Mouse (Mus musculus) embryonic fibroblast, embryonic 13.5 days (primary cell): ENCODE measurements around the gene Mob3b.

Source experiments
- CTCF ChIP-seq: IDR thresholded peaks from 2 replicates; pipeline ENCODE4 v1.5.1; 2011; ENCODE audit warnings: mild to moderate bottlenecking, control low read depth, low read length, moderate library complexity, borderline replicate concordance; ENCODE audit not compliant: insufficient read depth
- POLR2A ChIP-seq: IDR thresholded peaks from 2 replicates; pipeline ENCODE4 v1.6.1; 2011; ENCODE audit warnings: low read depth, mild to moderate bottlenecking, control low read depth, low read length, moderate library complexity

DNA sequence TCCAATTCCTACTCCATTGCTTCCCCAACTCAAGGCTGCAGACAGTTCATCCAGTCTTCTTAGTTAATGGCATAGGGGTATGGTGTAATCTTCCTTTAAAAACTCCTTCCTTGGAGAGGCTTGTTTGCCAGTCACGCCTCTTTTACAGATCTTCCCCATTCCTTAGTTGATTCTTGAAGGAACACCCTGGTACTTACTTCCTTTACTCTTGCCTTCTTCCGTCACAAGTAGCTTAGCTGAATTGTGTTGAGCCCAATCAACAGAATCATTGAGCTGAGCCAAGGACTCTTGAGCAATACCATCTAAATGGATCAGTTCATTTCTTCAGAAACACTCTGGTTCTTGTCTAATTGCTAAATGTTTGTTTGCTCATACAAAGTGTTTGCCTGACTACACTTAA is 8.0 kb upstream of the Mob3b start:
- TF ChIP-seq POLR2A (no peak), CTCF (no peak)
